Mouse (Mus musculus): Measurements from ENCODE around the gene Setd4. TPM values are rescaled to one million over a fixed set of nuclear protein-coding genes. Genes with fewer than 3 reads are reported as not detected.

Setd4 gene
- polyA plus RNA-seq (2021; fragmentation: Nextera tagmentation): 3.0 and 3.1 TPM in 2 replicates
- long read RNA-seq, experiment 1, partial matches to known transcripts: 2 of 24 reads
- long read RNA-seq, experiment 1, other reads (novel, unspliced or antisense): 22 of 24 reads
- long read RNA-seq, experiment 2, partial matches to known transcripts: 1 of 6 reads
- long read RNA-seq, experiment 2, other reads (novel, unspliced or antisense): 5 of 6 reads

DNA sequence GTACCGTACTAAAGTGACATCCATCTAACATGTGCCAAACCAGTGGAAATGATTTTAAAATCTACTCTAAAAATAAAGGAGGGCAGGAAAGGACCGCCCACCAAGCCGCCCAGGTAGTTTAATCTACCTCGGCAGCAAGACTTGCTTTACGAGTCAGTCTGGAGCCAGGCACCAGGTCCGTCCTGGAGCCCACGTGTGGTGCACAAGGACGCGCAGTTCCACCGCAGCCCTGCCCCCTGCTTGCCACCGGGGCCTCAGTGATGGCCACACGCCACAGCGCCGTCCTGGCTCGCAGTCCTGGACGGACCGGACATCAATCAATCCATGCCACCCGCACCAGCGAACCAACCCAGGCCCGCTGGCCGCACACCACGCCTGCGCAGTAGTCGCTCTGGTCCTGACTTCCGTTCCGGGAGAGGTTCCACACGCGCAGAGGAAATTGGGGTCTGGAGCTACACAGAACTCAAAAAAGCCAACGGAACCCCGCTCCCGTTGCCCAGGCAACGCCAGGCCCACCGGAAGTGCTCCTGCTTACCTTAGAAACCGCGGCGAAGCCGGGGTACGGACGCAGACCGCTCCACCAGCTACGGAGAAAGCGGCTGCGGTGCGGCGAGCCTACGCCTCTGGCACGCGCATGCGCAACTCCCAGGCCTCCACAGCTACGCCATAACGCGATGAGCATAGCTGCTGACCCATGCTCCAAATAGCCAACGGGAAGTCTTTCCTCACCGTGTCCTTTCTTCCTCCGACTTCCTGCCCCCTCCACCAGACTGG is at the start of gene Setd4:
Gene Setd4, minus strand, starts transcription at position 625 of the 774 bp plus-strand sequence.

GRCm38 (mm10) chr16:93627761-93628400 is 24.0 kb upstream of the Setd4 start, which contains the start of gene Gm5678:
Gm5678 (plus strand) TSS chr16:93628097.

GRCm38 (mm10) chr16:93605553-93605952 is 1.7 kb upstream of the Setd4 start, which contains the start of gene Cbr1:
Cbr1 (plus strand) TSS chr16:93605853.

Other genes with a start within 250 kb of the Setd4 start
- 96.0 and 120 TPM in 2 replicates for gene Cbr1, start 1.8 kb upstream of the Setd4 start, polyA plus RNA-seq (2021; fragmentation: Nextera tagmentation)
- gene Gm5678, start 24.0 kb upstream of the Setd4 start, polyA plus RNA-seq (2021; fragmentation: Nextera tagmentation): 0.49 and 1.2 TPM in 2 replicates
- gene Cbr3, start 79.2 kb upstream of the Setd4 start, polyA plus RNA-seq (2021; fragmentation: Nextera tagmentation): 17.9 and 23.6 TPM in 2 replicates
- 25.3 and 26.1 TPM in 2 replicates for gene Dop1b, start 107.8 kb upstream of the Setd4 start, polyA plus RNA-seq (2021; fragmentation: Nextera tagmentation)
- 6.6 and 19.1 TPM in 2 replicates for gene Morc3, start 228.1 kb upstream of the Setd4 start, polyA plus RNA-seq (2021; fragmentation: Nextera tagmentation)

Data from left cerebral cortex, adult 6 months (tissue).